Mouse (Mus musculus) gastrocnemius, postnatal 36 days (tissue): ENCODE data around the gene Gm14214. TPM values are rescaled to one million over a fixed set of nuclear protein-coding genes. Genes with fewer than 3 reads are reported as not detected.

Source experiments
- DNase-seq, 2 experiments: peaks; one replicate each; pipeline ENCODE4 v3.0.0; 2022
- intact Hi-C: fragments of 180-260 bp; cut with DNase I; formaldehyde crosslinking; loops from one replicate; pipeline ENCODE4 v1.15.1; 2025
- long read RNA-seq, 2 experiments: library from polyadenylated mRNA; stranded (forward); transcript quantifications; one replicate each; pipeline ENCODE4 v2.0.0; 2021
- total RNA-seq, 2 experiments: library from RNA; stranded (reverse); gene quantifications; 2 replicates each; pipeline ENCODE4 v1.2.3; 2021

Gm14214 gene
- total RNA-seq = not detected
- long read RNA-seq, experiment 1 = 0 reads
- long read RNA-seq, experiment 2 = 0 reads

- intact Hi-C loops = no loop called here
- no peak for DNase-seq
Measured at GRCm38 (mm10) chr2:154769930-154770329, at the start of gene Gm14214. TSS of gene Gm14214 (minus strand) at chr2:154770030.

- intact Hi-C loops = no loop called here
Measured at GRCm38 (mm10) chr2:154818599-154818998, 48.8 kb upstream of the Gm14214 start.

GRCm38 (mm10) chr2:154817788-154818187 lies 48.0 kb upstream of the Gm14214 start:
- intact Hi-C loops = no loop called here
- DNase-seq = no peak

More at GRCm38 (mm10) chr2:154818599-154818998, 48.8 kb upstream of the Gm14214 start:
- DNase-seq = no peak

- no peak for DNase-seq
- intact Hi-C loops = no loop called here
Measured at GRCm38 (mm10) chr2:154817089-154817488, 47.3 kb upstream of the Gm14214 start.

- intact Hi-C loops = no loop called here
- DNase-seq = no peak
Measured at GRCm38 (mm10) chr2:154813426-154813825, 43.6 kb upstream of the Gm14214 start.

- DNase-seq = no peak
- intact Hi-C loops = no loop called here
Measured at GRCm38 (mm10) chr2:154810821-154811220, 41.0 kb upstream of the Gm14214 start.

GRCm38 (mm10) chr2:154809107-154809762 lies 39.4 kb upstream of the Gm14214 start:
- DNase-seq = no peak
- intact Hi-C loops = loop anchor here (5.0 kb wide), 1 partner anchor 43 kb away; no protein-coding TSS in a partner anchor

GRCm38 (mm10) chr2:154807689-154808088 lies 37.9 kb upstream of the Gm14214 start:
- no peak for DNase-seq
- intact Hi-C loops = loop anchor here (5.0 kb wide), 1 partner anchor 45 kb away; no protein-coding TSS in a partner anchor

- no peak for DNase-seq
- intact Hi-C loops = no loop called here
Measured at GRCm38 (mm10) chr2:154803845-154804244, 34.0 kb upstream of the Gm14214 start.

GRCm38 (mm10) chr2:154803372-154803771 lies 33.5 kb upstream of the Gm14214 start:
- DNase-seq = no peak
- intact Hi-C loops = no loop called here

GRCm38 (mm10) chr2:154791661-154792642 lies 22.1 kb upstream of the Gm14214 start:
- intact Hi-C loops = loop anchor here (5.0 kb wide), 1 partner anchor 65 kb away; no protein-coding TSS in a partner anchor

GRCm38 (mm10) chr2:154790656-154791483 lies 21.0 kb upstream of the Gm14214 start, which contains the start of the genes Raly and a:
TSS of gene Raly (plus strand) at chr2:154791096.
TSS of gene a (plus strand) at chr2:154791402.
- DNase-seq = peak; percentile 91 to 98
- intact Hi-C loops = loop anchor here (5.0 kb wide), 1 partner anchor 66 kb away; no protein-coding TSS in a partner anchor

More at GRCm38 (mm10) chr2:154791661-154792642, 22.1 kb upstream of the Gm14214 start:
- peak; percentile 73 to 79 for DNase-seq

- intact Hi-C loops = loop anchor here (5.0 kb wide), 1 partner anchor 67 kb away; no protein-coding TSS in a partner anchor
- DNase-seq = no peak
Measured at GRCm38 (mm10) chr2:154789977-154790655, 20.3 kb upstream of the Gm14214 start.

GRCm38 (mm10) chr2:154789381-154789780 lies 19.6 kb upstream of the Gm14214 start:
- no peak for DNase-seq
- intact Hi-C loops = no loop called here

GRCm38 (mm10) chr2:154786776-154787175 lies 16.9 kb upstream of the Gm14214 start:
- DNase-seq = no peak
- intact Hi-C loops = no loop called here

GRCm38 (mm10) chr2:154786187-154786586 lies 16.4 kb upstream of the Gm14214 start:
- intact Hi-C loops = no loop called here
- DNase-seq = no peak

- intact Hi-C loops = no loop called here
- no peak for DNase-seq
Measured at GRCm38 (mm10) chr2:154785284-154785683, 15.5 kb upstream of the Gm14214 start.

- intact Hi-C loops = no loop called here
- DNase-seq = no peak
Measured at GRCm38 (mm10) chr2:154782856-154783650, 13.2 kb upstream of the Gm14214 start.
